Mouse (Mus musculus) C2C12 (cell line): ENCODE data around the gene Pipox. TPM values are rescaled to one million over a fixed set of nuclear protein-coding genes. Genes with fewer than 3 reads are reported as not detected.
A peak's percentile ranks its signal among the peaks of the same experiment; 100 is the strongest.

Source experiments
- H3K27me3 ChIP-seq: one replicate; pipeline ENCODE4 v1.6.1; 2011; ENCODE audit not compliant: control insufficient read depth, insufficient read depth, insufficient read length
- H3K36me3 ChIP-seq: one replicate; pipeline ENCODE4 v1.6.1; 2011; ENCODE audit not compliant: control insufficient read depth, insufficient read depth
- H3K4me3 ChIP-seq: one replicate; pipeline ENCODE4 v1.5.1; 2011; ENCODE audit warnings: mild to moderate bottlenecking, control low read depth; ENCODE audit not compliant: poor library complexity, insufficient read depth, severe bottlenecking
- H3K79me2 ChIP-seq: one replicate; pipeline ENCODE4 v1.6.1; 2011; ENCODE audit not compliant: control insufficient read depth, insufficient read depth
- H3K79me3 ChIP-seq: one replicate; pipeline ENCODE4 v1.6.1; 2011; ENCODE audit warnings: low read depth, control low read depth
- H3ac ChIP-seq: one replicate; pipeline ENCODE3; 2011; ENCODE audit warnings: low read depth; ENCODE audit not compliant: control insufficient read depth, insufficient read length
- CEBPB ChIP-seq: IDR thresholded peaks from one replicate; pipeline ENCODE4 v1.6.1; 2011; ENCODE audit warnings: low read depth, mild to moderate bottlenecking, control low read depth, moderate library complexity
- CTCF ChIP-seq: IDR thresholded peaks from one replicate; pipeline ENCODE4 v1.5.1; 2011; ENCODE audit not compliant: control insufficient read depth, insufficient read depth, insufficient read length
- FOSL1 ChIP-seq: IDR thresholded peaks from one replicate; pipeline ENCODE4 v1.8.0; 2011; ENCODE audit warnings: mild to moderate bottlenecking, low read length; ENCODE audit not compliant: poor library complexity, insufficient read depth, severe bottlenecking
- MAX ChIP-seq: IDR thresholded peaks from one replicate; pipeline ENCODE4 v1.6.1; 2011; ENCODE audit warnings: mild to moderate bottlenecking, control low read depth
- MYOD1 ChIP-seq: IDR thresholded peaks from one replicate; pipeline ENCODE4 v1.6.1; 2011; ENCODE audit warnings: low read depth; ENCODE audit not compliant: control insufficient read depth, insufficient read length
- MYOG ChIP-seq: IDR thresholded peaks from one replicate; pipeline ENCODE4 v1.6.1; 2011; ENCODE audit not compliant: control insufficient read depth, insufficient read length; ENCODE audit errors: extremely low read depth
- USF1 ChIP-seq: IDR thresholded peaks from one replicate; pipeline ENCODE4 v1.6.1; 2011; ENCODE audit warnings: low read depth, mild to moderate bottlenecking, control low read depth, moderate library complexity
- polyA plus RNA-seq: library from polyadenylated mRNA; unstranded; fragments of >200 nt; fragmentation: generic; extraction: Trizol; gene quantifications from one replicate; pipeline ENCODE4 v1.2.1, GENCODE M21; 2012; ENCODE audit warnings: missing spikeins

Pipox gene
- polyA plus RNA-seq, 1 experiment, result not detected

DNA sequence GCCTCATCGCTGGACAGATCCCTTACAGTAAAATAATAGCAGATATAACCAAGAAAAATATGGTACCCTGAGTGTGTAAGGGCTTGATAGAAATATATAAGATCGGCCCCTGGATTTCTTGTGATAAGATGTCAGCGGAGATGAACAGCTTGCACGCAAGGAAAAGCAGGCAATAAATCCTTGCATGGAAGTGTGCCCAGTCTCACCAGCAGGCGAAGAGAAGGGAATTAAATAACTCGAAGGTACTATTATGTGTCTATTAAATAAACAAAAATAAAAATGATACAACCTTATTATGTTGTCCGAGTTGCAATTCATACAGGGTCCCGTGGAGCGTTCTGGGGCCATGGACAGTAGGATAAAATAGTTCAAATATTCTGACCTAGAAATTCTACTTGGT is 2.1 kb upstream of the Pipox start:
- Histone ChIP-seq H3K27me3 (peaks cover 62% of the 10 kb centered on the region), H3K36me3 (no peaks in the 10 kb centered on the region), H3K79me2 (no peaks in the 10 kb centered on the region), H3K79me3 (no peaks in the 10 kb centered on the region), H3ac (no peak overlapping the region), H3K4me3 (no peak overlapping the region)
- no peak for TF ChIP-seq CTCF
- no peak for TF ChIP-seq CEBPB
- no peak for TF ChIP-seq MYOG
- no peak for TF ChIP-seq MAX
- TF ChIP-seq MYOD1, result no peak
- no peak for TF ChIP-seq USF1
- TF ChIP-seq FOSL1, result no peak

DNA sequence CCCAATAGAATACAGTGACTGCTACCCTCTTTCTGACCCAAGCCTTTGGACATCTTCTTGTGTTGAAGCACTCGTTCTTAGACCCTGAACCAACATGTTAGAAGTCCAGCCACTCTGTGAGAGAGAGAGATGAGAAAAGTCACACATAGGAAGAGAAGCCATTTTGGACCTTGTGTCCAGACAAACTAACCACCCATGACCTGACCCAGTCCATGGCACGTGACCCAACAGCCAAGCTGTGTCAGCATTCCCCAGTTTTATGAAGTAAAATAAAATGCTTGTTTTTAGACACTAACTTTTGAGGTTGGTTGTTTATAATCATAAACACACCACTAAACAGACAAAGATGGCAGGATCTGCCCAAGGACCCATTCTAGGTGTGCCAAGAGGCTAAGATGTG is 1.1 kb upstream of the Pipox start:
- Histone ChIP-seq H3K36me3 (no peaks in the 10 kb centered on the region), H3K4me3 (no peak overlapping the region), H3K79me2 (no peaks in the 10 kb centered on the region), H3K27me3 (peaks cover 56% of the 10 kb centered on the region), H3K79me3 (no peaks in the 10 kb centered on the region), H3ac (no peak overlapping the region)
- TF ChIP-seq MYOG (no peak), USF1 (peak; percentile 29)

DNA sequence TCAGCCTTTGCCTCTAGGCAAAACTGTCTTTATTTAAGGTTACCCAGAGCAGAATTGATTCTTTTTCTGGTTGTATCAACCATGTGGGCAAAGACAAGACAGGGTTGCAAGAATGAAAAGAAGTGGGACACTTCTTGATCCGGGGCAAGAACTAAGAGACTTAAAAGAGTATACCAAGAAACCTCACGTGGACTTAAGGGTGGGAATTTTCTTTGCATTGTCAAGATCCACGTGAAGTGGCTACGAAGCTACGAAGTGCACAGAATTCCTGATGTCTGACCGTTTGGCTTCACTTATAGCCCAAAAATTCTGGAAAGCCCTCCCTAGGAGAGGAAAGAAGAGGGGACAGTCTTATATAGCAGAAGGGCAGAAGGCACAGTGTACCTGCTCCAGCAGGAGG is 613 bp downstream of the Pipox start:
- TF ChIP-seq MYOD1 (no peak), MYOG (no peak), FOSL1 (no peak), CEBPB (no peak), USF1 (no peak), CTCF (no peak), MAX (no peak)
- H3ac ChIP-seq, result no peak overlapping the region
- H3K79me3 ChIP-seq, result no peaks in the 10 kb centered on the region
- H3K27me3 ChIP-seq, result peaks cover 45% of the 10 kb centered on the region
- H3K4me3 ChIP-seq, result no peak overlapping the region
- no peaks in the 10 kb centered on the region for H3K36me3 ChIP-seq
- H3K79me2 ChIP-seq, result no peaks in the 10 kb centered on the region

DNA sequence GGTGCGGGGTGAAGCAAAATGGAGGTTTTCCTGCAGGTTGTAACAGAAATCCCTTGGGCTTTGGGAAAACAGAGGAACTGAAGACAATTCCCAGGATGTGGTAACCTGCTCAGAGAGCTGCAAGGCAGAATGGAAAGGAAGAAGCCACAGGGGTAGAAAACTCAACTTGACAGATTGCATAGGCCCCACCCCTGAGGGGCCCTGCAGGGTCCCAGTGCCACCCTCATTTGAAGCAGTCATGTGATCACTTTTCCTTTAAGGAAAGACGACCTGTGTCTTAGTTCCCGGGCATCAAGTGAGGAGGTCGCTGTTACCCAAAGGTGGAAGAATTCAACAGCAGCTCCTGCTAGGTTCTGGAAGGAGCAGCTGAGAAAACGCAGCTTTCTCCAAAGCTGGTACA is 1.0 kb downstream of the Pipox start:
- TF ChIP-seq CTCF, result no peak
- TF ChIP-seq FOSL1, result no peak
- no peak overlapping the region for H3ac ChIP-seq
- peaks cover 41% of the 10 kb centered on the region for H3K27me3 ChIP-seq
- no peak overlapping the region for H3K4me3 ChIP-seq
- no peaks in the 10 kb centered on the region for H3K79me3 ChIP-seq
- H3K79me2 ChIP-seq, result no peaks in the 10 kb centered on the region
- no peaks in the 10 kb centered on the region for H3K36me3 ChIP-seq

DNA sequence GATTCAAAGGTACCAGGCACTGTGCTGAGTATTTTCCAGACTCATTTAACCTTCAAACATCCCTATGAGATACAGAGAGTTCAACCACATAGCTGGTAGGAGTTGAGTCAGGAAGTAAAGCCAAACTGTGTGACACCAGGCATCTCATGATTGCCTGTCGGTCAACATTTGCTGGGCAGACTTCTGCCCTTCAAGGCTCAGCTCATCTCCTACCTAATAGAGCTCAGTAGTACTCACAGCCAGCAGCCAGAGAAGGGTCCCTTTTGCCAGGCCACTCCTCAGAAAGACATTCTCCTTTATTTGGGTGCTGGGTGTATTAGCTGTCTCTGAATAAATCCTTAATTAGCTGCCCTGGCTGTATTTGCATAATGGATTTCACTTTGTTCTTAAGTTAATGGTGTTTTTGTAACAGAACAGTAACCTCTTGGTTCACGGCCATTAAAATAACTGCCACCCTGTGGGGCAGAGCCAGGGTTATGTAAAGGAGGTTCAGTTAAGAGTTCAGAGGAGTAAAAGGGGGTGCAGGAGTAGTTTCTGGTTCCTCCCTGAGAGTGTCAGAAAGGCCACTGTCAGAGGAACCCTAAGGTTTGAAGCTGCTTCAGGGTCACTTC is 3.1 kb downstream of the Pipox start:
- Histone ChIP-seq H3K79me2 (no peaks in the 10 kb centered on the region), H3K79me3 (no peaks in the 10 kb centered on the region), H3K27me3 (peaks cover 32% of the 10 kb centered on the region), H3ac (no peak overlapping the region), H3K4me3 (no peak overlapping the region), H3K36me3 (no peaks in the 10 kb centered on the region)
- TF ChIP-seq CEBPB, result no peak
- TF ChIP-seq FOSL1, result no peak
- TF ChIP-seq USF1, result no peak
- no peak for TF ChIP-seq MYOG
- no peak for TF ChIP-seq CTCF
- TF ChIP-seq MYOD1, result no peak
- TF ChIP-seq MAX, result no peak

DNA sequence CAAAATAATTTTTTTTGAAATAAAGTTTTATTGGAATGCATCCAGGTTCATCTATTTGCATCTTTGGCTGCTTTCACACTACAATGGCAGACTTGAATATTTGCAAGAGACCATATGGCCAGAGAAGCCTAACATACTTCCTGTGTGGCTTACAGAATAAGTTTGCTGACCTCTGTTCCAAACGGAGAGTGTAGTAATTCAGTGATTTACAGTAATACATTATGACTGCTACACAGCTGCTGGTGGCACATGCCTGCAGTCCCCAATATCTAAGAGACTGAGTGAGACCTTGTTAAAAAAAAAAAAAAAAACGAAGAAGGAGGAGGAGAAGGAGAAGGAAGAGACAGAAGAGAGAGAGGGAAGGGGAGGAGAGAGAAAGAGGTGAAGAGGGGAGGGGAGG is 4.4 kb downstream of the Pipox start:
- no peak overlapping the region for H3K4me3 ChIP-seq
- H3K79me3 ChIP-seq, result no peaks in the 10 kb centered on the region
- H3K27me3 ChIP-seq, result peaks cover 31% of the 10 kb centered on the region
- TF ChIP-seq USF1 (no peak), MYOD1 (no peak), FOSL1 (no peak), CEBPB (no peak), MAX (no peak), MYOG (no peak), CTCF (no peak)
- no peaks in the 10 kb centered on the region for H3K79me2 ChIP-seq
- H3K36me3 ChIP-seq, result no peaks in the 10 kb centered on the region
- no peak overlapping the region for H3ac ChIP-seq
